Mouse (Mus musculus) adrenal gland, postnatal 4 days (tissue): ENCODE results near the gene Ube3b. TPM values are rescaled to one million over a fixed set of nuclear protein-coding genes. Genes with fewer than 3 reads are reported as not detected.
A peak's percentile ranks its signal among the peaks of the same experiment; 100 is the strongest.

ENCODE experiments used
- DNase-seq, 2 experiments: peaks; one replicate each; pipeline ENCODE4 v3.0.0; 2021 to 2022; ENCODE audit warnings: low spot score in 2 of 2, mixed read lengths in 2 of 2
- total RNA-seq, 2 experiments: library from RNA; stranded (reverse); gene quantifications; 2 replicates each; pipeline ENCODE4 v1.2.3; 2021

The Ube3b gene
- total RNA-seq, 2 experiments from 2014 or later = 65.4 to 72.7 TPM

DNA sequence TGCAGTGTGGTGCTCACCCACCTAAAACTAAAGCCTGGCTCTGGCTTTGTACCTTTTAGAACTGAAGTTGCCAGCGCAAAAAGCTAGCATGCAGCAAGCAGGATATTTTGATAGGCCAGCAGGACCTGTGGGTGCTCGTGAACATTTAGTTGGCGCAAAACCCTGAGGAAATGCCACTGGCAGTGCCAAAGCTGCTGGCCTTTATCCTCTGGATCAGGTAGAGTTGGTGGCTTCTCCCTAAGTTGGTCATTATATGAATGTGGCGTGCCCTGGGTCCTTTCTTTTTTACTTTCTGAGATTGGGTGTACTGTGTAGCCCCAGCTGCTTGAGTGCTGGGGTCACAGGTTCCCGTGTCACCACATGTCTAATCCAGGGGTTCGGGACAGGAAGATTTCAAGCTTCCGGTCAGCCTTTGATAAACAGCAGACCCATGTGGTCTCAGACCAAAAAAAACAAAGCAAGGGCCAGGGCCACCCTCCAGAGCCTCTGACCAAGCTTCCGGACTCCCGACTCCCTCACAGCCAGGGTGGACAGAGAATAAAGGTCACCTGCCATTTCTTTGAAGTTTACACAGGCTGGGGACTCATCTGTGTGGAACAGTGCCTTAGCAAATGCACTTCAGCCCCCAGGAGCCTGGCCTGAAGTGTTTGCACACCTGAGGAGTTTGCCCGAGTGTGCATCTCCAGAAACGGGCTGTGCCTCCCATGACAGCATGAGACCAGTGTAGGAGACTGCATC lies 41.3 kb downstream of the Ube3b start:
- no peak for DNase-seq

DNA sequence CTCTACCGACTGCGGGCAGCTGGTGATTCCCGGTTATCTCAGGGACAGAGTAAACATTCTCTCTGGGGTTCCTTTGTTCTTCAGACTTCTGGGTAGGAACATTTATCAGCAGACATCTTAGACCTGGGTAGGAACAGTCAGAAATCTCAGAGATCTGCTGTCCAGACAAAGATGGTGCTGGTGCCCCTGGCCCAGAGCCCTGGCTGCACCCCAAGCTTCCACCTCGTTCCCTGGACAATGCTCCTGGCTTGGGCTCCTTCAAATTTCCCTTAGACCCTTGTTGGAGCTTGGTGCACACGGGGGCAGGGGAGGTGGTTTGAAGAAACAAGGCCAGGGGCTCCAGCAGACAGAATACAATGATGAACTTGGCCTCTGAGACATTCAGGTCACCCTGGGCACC lies 42.2 kb downstream of the Ube3b start:
- DNase-seq = no peak

GRCm38 (mm10) chr5:114423961-114424360 lies 43.6 kb downstream of the Ube3b start:
- no peak for DNase-seq

DNA sequence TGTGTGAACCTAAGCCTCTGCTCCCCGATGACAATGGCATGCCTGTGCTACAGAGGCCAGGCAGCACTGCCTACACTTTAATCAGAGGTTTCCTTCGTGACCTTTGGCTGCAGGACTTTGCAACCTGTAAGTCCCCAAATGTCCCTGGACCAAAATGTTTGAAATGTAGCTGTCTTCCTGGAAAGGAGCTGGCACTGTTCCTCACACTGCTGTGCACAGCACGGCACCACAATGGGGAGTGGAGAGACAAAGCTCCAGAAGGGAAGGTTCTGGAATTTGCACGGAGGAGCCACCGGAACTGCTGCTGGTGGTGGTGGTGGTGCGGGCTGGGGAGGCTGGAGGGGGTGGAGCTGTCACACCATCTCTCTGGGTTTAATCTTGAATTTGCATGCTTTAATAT lies 46.3 kb downstream of the Ube3b start:
- no peak for DNase-seq

GRCm38 (mm10) chr5:114428621-114429020 lies 48.2 kb downstream of the Ube3b start:
- no peak for DNase-seq

DNA sequence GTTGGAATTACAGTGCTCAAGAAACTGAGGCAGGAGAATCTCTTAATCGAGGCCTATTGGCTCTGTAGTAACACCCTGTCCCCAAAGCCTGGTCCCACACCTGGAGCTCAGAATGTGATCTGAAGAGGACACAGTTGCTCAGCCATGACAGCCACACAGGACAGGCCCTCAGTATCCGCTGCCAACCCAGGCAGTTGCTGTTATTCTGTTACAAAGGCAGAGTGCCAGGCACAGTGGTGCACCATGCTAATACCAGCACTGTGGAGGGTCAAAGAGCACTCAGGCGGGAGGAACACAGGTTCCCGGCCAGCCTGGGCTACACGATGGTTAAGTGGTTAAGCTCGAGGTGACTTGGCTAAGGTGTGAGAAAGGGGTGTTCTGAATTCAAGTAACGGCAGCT lies 49.4 kb downstream of the Ube3b start:
- DNase-seq = no peak

- no peak for DNase-seq
These were observed 54.0 kb downstream of the Ube3b start for GRCm38 (mm10) chr5:114434359-114434758.

DNA sequence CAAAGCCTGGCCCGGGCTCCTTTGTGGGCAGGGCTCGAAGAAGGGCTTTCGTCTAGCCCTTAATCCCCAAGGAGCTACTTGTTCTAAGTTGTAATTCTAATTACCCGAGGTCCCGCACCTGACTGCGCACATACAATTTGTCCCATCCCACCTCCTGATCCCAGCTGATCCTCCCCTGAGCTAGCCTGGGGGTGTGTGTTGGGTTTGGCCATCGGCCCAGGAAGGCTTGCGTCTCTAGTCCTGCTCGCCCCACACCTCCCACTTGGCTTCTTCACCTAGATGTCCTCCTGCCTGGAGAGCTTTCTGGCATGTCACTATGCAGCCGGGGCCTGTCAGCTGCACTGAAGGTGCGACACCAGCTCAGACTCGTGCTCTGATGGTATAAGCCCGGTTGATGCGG lies 55.2 kb downstream of the Ube3b start:
- DNase-seq = no peak

DNA sequence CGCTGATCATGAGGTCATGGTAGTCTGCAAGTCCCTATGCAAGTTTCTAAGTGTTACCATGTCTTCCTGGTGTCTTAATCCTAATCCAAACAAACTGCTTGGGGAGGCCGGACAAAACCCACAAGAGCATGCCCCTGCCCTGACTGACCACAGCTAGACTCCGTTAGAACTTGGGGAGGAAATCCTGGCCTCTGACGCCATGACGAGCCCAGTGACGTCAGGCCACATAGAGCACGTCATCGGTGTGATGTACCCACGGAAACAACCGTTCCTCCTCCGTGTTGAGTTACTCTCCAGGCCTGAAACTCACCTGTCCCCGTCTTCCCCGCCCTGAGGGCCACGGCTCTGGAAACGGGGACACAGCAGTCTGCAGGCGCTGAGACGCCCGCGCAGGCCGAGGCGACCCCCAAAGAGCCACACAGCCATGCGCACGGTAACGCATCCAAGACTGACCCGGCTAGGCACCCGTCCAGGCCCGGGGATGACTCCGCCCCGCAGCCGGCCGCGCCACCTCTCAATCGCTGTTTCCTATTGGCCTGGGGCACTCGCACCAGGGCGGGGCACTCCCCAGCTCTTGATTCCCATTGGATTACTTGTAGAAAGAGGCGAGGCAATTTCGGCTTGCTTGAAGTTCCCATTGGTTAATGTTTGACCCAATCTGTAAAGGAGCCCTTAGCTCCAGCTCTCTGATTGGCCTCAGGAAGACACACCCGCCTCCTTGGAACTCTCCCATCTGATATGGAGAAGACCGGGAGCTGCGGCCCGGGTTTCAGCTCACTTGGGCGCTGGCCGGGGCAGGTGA lies 63.4 kb downstream of the Ube3b start, which contains the start of the genes Mmab and Mvk:
Gene Mmab, minus strand, starts transcription at position 495 of the 802 bp plus-strand sequence.
Gene Mvk, plus strand, starts transcription at position 704 of the 802 bp plus-strand sequence.
- DNase-seq = peak; percentile 95 to 96

DNA sequence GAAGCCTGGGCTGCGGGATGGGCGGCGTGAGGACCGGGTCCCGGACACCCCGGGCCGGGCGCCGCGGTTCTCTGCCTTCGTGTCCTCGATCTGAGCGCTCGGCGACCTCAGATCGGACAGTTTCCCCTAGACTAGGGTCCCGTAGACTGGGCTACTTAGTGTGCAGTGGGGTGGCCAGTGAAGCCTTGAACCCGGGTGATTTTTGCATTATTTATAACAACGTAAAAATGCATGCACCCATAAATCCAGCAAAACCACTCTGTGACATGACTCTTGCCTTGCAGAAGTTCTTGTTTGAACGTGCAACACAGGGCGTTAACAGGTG lies 63.9 kb downstream of the Ube3b start:
- DNase-seq = no peak

DNA sequence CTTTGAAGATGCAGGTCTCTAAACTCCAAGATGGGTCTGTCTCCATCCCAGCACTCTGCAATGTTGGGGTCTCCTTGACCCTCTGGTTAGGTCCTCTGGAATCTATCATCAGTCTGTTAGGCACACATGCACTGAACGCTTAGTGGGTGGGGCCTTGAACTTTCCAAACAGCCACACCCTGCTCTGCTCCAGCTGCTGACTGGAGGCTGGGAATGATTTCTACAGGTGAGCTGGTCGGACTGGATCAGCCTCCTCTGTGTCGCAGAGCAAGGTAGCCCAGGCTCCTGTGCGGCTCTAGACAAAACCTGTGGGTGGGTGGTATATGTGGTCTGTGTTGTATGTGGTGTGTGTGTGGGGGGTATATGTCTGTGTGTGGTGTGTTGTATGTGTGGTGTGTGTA lies 68.6 kb downstream of the Ube3b start:
- DNase-seq = no peak

DNA sequence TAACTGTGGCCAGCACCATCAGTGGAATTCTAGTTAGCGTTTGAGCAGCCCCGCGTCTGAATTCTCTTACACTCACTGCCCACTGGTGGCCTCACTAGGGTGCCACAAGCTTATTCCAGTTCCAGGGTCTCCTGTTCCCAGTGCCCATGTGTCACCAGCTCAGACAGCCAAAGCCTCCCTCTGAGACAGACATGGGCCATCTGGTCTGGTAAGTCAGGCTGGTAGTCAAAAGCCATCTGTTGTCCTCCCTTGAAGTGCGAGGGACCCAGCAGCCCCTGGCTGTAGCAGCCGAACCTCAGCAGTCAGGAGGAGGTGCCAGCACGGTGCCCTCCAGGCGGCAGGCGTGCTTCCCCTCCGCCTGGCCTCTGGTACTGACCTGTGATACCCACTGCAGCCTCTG lies 75.9 kb downstream of the Ube3b start:
- DNase-seq = no peak

DNA sequence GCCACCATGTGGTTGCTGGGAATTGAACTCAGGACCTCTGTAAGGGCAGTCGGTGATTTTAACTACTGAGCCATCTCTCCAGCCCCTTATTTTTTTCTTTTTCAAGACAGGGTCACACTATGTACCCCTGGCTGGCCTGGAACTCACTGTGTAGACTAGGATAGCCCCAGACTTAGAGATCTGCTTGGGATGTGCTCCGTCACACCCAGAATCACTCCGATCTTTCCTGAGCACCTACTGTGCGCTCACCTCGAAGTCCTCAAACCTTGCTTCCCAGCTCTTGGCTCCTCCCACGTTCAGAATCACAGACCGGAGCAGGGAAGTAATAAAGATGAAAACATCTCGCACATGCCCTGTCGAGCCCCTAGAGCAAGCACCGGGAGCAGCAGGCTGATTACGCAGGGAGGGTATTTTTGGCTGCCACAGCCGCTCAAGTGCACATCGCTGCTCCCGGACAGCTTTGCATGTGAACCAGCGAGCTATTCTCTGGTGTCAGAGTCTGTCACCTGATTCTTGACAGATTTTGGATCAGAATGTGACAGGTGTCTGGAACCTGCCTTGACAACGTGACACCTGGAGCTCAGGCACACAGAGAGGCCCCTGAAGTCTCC lies 76.7 kb downstream of the Ube3b start:
- DNase-seq = no peak

DNA sequence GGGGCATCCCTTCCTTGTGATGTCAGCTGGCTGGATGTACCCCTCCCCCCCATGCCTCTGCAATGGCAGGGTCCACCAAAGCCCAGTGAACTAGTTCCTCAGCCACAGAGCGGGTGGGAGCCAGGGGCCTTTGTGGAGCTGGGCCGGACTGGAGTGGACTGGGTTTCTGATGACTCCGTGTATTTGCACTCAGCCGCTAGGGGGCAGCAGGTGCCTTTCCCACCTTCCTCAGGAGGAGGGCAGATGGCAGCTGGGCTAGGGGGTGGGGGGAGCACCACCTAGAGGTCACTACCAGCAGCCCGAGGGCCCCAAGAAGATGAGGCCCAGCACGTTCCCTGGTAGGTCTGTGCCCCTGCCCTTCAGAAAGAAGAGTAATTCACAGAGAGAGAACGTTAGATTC lies 80.8 kb downstream of the Ube3b start:
- peak; percentile 71 to 77 for DNase-seq

GRCm38 (mm10) chr5:114462067-114463040 lies 81.9 kb downstream of the Ube3b start:
- no peak for DNase-seq

GRCm38 (mm10) chr5:114464561-114464960 lies 84.2 kb downstream of the Ube3b start:
- no peak for DNase-seq

DNA sequence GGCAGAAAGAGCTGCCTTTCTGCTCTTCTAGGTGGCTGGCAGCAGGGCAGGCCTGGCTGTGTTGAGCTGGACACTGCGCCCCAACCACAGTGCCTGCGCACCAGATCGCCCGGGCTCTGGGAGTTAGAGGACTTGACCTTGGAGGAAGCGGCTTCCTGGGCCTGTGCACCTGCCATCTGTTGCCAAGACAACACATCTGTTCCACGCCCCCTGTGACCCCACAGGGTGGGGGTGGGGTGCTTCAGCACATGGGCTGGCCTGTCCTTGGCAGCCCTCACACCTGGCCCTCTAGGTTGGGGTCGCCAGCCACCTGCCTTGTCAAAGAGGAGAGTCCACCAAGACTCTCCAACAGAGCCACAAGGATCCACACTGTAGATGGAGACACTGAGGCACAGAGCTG lies 85.2 kb downstream of the Ube3b start:
- DNase-seq = no peak

GRCm38 (mm10) chr5:114467019-114467418 lies 86.6 kb downstream of the Ube3b start:
- no peak for DNase-seq

DNA sequence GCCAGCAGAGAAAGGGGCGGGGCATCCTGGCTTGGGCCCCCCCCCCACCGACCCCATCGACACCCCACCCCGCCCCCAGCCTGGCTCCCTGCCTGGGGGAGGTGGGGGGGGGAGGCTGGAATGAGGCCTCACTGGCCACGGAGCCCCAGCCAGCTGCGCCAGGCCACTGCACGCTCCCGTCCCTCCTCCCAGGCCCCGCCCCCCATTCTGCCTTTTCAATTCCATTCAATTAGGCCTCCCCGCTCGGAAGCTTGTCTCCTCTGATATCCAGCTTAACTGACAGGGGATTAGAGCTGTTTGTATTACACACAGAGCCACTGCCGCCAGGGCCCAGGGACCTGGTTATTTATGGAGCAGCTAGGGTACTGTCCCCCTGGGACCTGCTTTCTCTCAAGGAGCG lies 87.0 kb downstream of the Ube3b start:
- DNase-seq = peak; percentile 35 to 44

DNA sequence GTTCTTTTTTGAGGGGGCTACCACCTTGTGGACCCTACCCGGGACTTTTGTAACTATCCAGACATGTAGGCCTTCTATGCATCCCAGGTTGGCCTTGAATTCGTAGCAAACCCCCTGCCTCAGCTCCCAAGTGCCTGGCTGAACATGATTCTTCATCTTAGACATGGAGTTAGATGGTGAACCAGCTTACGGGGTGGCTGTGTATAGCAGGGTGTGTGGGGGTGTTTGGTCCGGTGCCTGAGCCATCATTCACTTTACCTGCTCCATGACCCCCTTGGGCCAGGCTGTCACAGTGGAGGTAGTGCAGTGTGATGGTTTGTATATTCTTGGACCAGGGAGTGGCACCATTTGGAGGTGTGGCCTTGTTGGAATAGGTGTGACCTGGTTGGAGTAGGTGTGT lies 87.6 kb downstream of the Ube3b start:
- DNase-seq = no peak

DNA sequence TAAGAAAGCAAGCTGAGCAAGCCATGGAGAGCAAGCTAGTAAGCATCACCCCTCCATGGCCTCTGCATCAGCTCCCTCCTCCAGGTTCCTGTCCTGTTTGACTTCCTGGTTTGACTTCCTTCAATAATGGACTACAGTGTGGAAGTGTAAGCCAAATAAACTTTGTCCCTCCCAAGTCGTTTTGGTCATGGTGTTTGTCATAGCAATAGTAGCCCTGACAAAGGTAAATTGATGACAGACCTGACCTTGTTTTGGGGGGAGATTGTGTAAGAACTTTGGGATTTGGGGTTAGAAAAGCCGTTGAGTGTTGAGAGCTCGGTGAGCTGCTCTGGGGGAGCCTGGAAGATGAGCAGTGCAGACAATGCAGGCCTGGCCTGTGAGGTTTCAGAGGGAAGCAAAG lies 90.0 kb downstream of the Ube3b start:
- DNase-seq = no peak
